Mouse (Mus musculus): ENCODE measurements at regions not wholly inside any gene's neighbourhood (a gene's known extent, or its start where the extent isn't known, plus 50 kb on each side); places are given as distances from the start of the nearest gene placed in this dataset.
"Not testable (repeated sequence)": the region's sequence is repeated elsewhere in the genome, so short reads cannot be mapped to it uniquely, and the experiment has no call there.

DNA sequence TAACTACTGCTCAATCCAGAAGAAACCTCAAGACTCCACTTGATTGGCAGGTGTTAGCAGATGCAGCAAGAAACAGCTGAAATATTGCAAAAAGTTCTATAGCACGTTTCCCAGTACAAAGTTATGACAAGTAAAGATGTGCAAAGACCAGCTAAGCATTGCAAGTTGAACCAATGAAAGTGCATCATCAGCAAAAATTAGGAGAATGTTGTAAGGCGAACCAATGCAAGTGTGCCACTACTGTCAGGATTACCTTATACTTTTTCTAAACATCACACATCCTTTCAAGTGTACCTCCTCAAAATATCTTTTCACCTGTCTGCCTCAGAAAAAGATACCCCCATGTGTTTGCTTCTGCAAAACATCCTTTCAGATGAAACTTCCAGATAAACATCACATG lies 244.7 kb downstream of the Slco6d1 start:
- no peak for DNase-seq (ENCODE audit: low spot score in 2 of 2)

DNA sequence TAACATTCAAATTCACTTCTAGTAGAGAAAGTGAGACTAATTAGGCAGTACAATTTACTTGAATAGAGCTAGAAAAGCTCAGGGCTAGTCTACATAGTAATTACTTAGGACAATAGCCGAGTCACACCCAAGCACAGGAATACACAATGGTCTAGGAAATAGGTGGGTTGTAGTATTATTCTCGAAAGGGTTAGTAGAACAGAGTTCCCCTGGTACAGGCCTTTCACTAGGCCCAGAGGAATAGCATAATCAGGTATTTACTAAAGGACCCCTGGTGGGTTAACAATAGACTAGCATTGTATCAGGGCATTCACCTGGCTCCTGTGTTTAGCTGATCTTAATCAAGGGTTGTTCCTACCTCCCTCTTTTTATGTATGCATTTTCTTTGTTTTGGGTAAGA lies 246.5 kb downstream of the Slco6d1 start:
- not testable (repeated sequence) for DNase-seq (ENCODE audit: low spot score in 2 of 2)

DNA sequence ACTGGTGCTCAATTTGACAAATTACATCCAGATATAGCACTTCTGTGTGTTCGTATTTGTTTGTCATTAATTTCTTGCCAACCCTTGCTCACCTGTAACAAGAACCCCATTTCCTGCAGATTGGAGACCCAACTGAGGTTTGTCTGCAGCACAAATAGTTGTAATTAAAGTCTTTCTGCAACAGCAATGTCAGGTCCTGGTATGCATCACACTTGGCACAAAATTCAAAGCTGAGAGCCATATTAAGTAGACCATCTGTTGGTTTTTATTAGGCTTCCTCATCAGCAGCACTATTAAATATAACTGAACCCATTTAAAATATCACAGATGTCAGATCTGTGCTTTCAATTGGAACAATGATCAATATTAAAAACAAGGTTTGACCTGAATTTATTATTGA lies 247.0 kb downstream of the Slco6d1 start:
- no peak for DNase-seq (ENCODE audit: low spot score in 2 of 2)

DNA sequence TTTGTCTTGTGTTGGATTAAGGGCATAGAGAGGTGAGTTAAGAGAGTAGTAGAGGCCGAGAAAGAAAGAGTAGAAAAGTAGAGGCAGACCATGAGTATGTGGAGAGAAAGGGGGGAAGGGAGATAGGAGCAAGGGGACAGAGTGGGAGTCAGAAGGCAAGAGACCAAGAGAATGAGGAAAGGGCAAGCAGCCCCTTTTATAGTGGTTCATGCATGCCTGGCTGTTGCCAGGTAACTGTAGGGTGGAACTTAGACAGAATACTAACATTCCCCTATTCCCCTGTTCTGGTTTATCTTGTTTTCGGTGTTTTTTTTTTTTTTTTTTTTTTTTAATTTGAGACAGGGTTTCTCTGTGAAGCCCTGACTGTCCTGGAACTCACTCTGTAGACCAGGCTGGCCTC lies 247.7 kb downstream of the Slco6d1 start:
- DNase-seq (ENCODE audit: low spot score in 2 of 2), result no peak

DNA sequence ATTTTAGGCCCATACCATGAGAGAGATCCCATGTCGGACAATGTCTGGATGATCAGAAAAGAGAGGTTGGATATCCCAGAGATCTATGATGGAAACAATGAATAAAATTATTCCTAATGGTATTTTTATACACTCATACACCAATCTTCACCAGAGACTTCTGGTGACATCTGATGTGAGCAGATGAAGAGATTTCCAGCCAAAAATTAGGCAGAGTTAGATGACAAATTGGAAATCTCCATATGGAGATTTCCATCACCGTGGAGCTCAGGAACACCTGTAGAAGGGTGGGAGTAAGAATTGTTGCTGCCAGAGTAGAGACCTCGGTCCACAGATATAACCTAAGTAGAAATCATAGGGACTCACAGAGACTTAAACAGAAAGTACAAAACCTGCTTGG lies 257.8 kb downstream of the Slco6d1 start:
- no peak for DNase-seq (ENCODE audit: low spot score in 2 of 2)

DNA sequence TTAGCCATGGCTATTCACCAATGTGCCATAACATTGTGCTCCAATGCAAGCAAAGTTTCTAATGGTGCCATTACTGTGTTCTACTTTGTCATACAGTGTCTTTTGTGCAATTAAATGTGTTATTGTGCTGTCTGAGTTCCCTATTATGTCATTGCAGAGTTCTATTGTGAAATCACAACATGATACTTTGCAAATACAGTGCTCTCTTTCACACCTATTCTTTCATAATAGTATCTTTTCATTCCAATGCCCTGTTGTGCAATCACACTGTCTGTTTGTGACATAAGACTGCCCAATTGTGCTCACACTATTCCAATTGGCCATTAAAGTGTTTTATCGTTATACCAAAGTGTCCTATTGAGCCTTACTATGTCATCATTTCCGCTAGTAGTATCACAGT lies 292.9 kb downstream of the Slco6d1 start:
- DNase-seq (ENCODE audit: low spot score in 2 of 2), result no peak

DNA sequence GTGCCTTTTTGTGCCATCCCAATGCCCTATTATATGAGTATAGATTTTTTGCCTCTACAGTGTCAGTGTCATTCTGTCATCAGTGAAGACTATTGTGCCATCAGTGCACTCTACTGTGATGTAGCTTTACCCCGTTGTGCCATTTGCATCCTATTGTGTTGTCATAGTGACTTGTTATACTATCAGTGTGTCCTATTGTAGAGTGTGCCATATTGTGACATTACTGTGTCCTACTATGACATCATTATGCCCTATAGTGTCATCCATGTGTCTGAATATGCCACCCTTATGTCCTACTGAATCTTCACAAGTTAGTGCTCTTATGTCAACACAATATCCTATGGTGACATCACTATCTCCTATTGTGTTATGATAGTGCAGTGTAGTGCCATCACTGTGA lies 293.4 kb downstream of the Slco6d1 start:
- no peak for DNase-seq (ENCODE audit: low spot score in 2 of 2)

DNA sequence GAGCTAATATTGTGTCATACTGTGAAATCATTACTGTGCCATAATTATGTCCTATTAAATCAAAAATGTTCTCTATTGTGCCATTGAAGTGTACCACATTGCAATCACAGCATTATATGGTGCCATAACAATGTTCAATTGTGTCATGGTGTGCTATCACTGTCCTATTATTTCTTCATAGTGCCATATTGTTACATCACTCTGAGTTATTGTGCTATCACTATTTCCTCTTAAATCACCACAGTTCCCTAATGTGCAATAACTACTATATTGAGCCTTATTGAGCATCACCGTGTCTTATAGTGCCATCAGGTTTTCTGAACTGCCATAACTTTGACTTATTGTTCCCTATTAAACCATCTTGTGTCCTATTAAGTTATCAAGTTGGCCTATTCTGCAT lies 299.7 kb downstream of the Slco6d1 start:
- no peak for DNase-seq (ENCODE audit: low spot score in 2 of 2)

DNA sequence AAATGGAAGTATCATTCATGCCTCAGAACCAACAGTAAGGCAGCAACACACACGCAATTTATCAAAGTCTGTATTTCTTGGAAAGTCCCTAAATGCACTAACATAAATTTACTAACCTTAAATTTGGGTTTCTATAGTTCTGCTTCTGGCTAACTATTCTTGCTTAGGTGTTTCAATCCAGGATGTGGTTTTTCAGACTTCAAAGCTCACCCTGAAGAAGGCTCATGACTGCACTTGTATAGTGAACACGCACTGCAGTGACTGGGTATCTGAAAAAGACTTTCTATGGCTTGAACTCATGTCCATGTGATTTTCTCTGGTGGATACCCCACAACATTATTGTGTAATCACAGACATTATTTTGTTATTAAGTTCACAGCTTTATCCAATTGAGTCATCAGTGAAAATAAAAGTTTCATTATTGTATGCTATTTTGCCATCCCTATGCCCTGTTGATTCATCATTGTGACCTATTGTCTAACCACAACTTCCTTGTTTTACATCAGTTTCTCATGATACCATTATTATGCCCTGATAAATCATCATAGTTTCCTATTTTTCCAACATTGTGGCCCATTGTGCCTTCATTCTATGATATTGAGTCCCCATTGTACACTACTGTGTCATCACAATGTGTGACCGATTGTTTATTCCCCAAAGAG lies 306.6 kb downstream of the Slco6d1 start:
- no peak for DNase-seq (ENCODE audit: low spot score in 2 of 2)

DNA sequence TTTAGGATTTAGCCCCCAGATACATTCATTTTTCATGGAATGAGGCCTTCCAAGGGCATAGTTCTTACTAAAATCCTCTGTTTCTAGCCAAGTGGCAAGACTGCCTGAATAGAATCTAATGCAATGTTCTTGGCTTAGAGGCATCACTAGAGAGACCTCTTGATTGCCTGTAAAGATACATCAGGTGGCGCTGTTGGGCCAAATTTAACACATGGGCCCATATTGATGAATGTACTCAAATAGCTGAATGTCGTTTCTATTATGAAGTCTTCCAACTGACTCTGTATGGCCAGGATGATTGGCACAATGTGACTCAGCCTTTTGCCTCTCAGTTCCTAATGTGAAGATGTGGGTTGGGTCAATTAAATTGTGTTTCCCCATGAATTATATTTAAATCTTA lies 328.0 kb downstream of the Slco6d1 start:
- no peak for DNase-seq (ENCODE audit: low spot score in 2 of 2)

DNA sequence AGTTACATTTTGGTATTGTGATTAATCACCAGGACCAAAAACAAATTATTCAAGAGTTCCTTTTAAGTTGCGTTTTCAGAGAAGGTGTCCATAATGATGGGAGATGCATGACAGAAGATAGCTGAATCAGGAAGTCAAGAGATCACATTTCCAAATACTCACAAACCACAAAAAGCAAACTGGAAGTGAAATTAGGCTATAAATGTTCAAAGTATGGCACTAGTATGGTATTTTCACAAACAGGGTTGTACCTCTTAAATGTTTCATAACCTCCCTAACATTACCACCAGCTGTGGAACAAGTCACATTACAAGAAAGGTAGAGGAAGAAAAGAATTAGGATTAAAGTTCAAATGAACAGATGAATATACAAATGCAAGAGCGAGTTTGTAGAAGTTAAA lies 367.6 kb downstream of the Slco6d1 start:
- DNase-seq (ENCODE audit: low spot score in 2 of 2), result no peak

DNA sequence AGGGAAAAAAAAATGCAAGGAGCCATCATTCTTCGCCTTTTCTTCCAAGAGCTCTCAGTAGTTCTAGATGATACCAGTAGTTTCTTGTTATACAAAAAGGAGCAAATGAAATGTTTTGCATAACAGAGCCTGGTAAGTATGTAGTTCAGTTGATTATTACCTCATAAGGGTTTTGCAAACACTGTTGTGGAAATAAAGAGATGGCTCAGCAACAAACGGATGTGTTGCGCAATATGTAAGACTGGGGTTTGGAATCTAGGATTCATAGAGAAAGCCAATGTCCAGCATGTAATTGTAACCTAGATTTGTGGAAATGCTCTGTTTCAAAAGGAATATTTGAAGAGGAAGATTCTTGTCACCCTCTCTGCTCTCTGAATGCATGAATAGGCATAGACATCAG lies 372.4 kb downstream of the Slco6d1 start:
- DNase-seq (ENCODE audit: low spot score in 2 of 2), result no peak

DNA sequence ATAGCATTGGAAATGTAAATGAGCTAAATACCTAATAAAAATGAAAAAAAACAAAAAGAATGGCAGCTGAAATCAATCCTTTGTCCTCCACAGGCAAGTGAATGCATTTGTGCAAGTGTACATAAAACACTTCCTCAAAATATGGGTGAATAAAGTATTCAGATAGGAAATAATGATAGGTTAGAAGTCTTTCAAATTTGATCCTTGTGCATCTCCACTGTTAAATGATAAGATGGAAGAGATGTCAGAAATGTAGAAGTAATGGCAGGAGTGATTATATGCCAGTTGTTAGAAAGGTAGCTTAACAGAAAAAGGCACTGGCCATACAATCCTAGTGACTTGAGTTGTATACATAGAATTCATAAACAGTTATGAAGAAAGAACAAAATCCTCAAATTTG lies 391.6 kb downstream of the Slco6d1 start:
- DNase-seq (ENCODE audit: low spot score in 2 of 2), result no peak

DNA sequence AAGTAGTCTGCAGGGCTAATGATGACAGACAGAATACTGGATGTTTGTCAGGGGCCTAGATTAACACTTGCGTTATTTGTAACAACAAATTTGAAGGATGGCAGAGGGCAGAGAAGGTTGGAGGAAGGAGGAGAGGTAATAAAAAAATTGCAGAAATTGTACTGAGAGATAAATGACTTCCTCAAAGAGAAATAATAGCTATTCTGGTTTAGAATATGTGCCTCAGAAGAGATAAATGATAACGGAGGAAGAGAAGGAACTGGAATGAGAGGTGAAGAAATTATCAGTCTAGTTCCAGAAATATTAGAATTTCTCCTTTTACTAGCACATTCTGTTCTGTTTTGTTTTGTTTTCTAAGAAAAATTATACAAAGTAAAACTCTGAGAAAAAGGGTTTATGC lies 393.1 kb downstream of the Slco6d1 start:
- no peak for DNase-seq (ENCODE audit: low spot score in 2 of 2)

DNA sequence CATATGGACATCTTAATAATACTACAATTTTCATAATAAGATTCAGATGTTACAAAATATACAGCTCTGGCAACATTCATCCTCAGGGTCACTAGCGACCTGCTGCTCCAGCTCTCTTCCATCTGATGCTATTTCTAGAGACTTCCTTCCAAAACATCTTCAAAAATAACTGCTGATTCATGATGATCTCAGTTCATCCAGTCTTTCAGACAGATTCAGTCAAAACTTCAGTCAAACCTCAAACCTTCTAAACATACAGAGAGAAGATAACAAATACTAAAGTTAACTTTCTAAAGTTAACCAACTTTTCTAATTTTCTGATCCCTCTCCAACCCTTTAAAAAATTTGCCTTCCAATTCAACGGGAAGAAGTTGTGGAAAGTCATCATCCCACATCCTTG lies 397.2 kb downstream of the Slco6d1 start:
- no peak for DNase-seq (ENCODE audit: low spot score in 2 of 2)

DNA sequence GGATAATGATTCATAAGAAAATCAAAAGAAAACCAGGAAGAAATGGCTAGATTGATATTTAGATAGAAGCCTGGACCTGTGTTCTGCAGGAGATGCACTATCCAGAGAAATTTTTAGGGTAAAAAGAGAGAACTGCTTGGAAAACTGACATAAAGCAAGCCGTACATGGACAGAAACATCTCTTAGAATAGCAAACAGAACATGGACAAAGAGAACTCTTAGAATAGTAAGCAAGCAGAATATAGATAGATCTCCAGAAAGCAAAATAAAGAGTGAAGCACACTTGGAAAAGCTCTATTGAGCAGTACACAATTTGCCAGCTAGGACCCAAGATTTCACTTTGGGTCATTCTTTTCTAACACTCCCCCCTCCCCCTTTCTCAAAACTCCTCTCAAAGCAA lies 439.3 kb downstream of the Slco6d1 start:
- no peak for DNase-seq (ENCODE audit: low spot score in 2 of 2)

DNA sequence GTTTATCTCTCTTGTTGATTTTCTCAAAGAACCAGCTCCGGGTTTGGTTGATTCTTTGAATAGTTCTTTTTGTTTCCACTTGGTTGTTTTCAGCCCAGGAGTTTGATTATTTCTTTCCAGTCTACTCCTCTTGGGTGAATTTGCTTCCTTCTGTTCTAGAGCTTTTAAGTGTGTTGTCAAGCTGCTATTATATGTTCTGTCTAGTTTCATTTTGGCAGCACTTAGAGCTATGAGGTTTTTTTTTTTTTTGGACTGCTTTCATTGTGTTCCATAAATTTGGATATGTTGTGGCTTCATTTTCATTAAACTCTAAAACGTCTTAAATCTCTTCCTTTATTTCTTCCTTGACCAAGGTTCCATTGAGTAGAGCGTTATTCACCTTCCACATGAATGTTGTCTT lies 485.3 kb downstream of the Slco6d1 start:
- DNase-seq (ENCODE audit: low spot score in 2 of 2), result no peak

DNA sequence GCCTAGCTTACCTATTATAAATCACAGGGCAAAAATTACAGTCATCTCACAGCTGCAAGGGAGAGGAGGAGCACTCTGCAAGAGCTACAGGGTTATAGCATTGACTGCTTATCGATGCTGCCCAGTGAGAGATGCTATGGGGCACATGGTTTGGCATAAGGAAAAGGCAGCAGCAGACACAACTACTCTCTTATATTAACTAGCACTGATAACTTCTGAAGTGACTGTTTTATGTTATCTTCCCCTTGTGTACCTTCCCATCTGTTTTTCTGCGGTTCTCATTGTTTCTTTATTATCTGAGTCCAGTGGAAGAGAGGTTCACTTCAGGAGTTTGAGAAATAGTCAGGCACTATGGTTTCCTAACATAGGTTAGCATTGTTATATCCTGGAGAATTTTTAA lies 502.1 kb downstream of the Slco6d1 start:
- no peak for DNase-seq (ENCODE audit: low spot score in 2 of 2)

DNA sequence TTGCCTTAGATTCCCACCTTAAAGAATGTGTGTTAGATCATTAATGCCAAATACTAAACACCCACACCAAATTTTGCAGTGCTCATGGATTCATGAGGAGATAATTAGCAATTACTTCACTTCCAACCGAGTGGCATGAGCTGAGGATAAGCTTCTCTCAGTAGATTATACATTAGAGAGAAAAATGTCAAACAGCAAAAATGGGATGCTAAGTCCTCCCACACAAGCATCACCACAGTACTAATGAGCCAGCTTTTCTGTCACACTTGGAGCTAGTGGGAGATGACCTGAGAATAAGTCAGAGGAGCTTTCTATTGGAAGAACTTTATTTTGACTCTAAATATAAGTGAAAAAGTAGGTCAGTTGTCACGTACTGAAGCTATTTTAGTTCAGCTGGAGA lies 504.0 kb downstream of the Slco6d1 start:
- no peak for DNase-seq (ENCODE audit: low spot score in 2 of 2)

DNA sequence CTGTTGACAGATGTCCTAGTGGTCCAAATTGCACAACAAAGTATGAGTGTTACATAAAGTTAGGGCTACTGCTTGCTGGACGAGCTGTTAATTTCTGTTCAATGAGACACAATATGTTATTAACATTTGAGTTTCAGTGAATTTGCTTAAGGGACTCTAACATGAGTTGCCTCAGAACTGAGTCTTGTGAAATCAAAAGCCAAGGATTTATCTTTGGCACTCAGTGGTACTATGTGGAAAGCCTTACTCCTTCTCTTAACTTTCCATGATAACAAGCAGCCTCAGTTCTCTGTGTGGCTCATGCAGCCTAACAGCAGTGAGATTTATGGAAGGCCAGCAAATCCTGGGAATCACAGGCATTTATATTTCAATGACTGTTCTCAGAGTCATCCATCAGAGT lies 510.0 kb downstream of the Slco6d1 start:
- DNase-seq (ENCODE audit: low spot score in 2 of 2), result peak in 1 of 2 experiments; percentile 1

DNA sequence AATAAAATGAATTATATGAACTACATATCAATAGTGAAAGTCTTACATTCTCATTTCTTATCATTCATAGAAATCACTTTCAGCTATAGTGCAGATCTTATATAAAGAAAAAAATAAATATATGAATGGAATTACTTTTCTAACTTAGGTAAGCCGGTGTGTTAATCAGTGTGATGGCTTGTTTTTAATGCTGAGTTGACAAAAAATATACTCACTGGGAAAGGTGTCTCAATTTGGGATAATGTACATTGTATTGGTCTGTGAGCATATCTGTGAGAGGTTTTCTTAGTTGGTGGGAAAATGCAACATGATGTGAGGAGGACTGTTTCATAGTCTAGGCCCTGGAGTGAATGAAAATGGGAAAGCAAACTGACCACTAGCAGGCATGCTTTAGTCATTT lies 511.3 kb downstream of the Slco6d1 start:
- DNase-seq (ENCODE audit: low spot score in 2 of 2), result no peak

DNA sequence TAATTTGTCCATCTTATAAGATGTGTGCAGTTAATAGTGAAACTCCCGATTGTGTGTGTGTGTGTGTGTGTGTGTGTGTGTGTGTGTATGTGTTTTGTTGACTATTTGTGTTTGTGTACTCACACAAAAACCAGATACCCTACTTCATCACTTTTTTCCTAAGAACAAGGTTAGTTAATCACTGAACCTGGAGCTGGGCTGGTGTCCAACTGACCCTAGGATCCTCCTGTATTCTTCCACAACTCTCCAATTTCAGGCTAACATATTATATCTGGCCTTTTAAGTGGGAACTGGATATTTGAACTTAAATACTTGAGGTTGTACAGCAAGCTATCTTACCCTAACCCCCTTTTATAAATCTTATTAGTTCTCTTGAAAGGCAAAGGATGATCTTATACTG lies 556.8 kb downstream of the Slco6d1 start:
- no peak for DNase-seq (ENCODE audit: low spot score in 2 of 2)
